Mouse (Mus musculus) limb, embryonic 14.5 days (tissue): ENCODE measurements around the gene Xpo6. TPM values are rescaled to one million over a fixed set of nuclear protein-coding genes. Genes with fewer than 3 reads are reported as not detected.

Experiments
- ATAC-seq: fragments of 200-750 bp; cut with Nextera tagmentation; 2 replicates; pipeline ENCODE4 v1.8.0; 2017; ENCODE audit warnings: low read depth, moderate number of reproducible peaks, moderate TSS enrichment; ENCODE audit not compliant: low FRiP score
- DNase-seq: peaks from one replicate; pipeline ENCODE4 v3.0.0-alpha.2; 2015; ENCODE audit warnings: low spot score
- H3K27ac ChIP-seq: fragments of 300-500 bp; sonication (generic); replicated peaks from 2 replicates; pipeline ENCODE4 v1.5.1; 2014; ENCODE audit warnings: low read depth, mild to moderate bottlenecking, low read length, moderate library complexity, mixed read lengths
- H3K27me3 ChIP-seq: fragments of 300-500 bp; sonication (generic); 2 replicates; pipeline ENCODE4 v1.6.1; 2014; ENCODE audit warnings: low read length, mixed read lengths; ENCODE audit not compliant: control insufficient read depth, insufficient read depth
- H3K36me3 ChIP-seq: fragments of 300-500 bp; sonication (generic); 2 replicates; pipeline ENCODE4 v1.6.1; 2014; ENCODE audit warnings: mild to moderate bottlenecking, low read length, moderate library complexity, mixed read lengths; ENCODE audit not compliant: control insufficient read depth, insufficient read depth
- H3K4me1 ChIP-seq: fragments of 300-500 bp; sonication (generic); 2 replicates; pipeline ENCODE4 v1.6.1; 2014; ENCODE audit warnings: antibody characterized with exemption, low read length, mixed read lengths; ENCODE audit not compliant: control insufficient read depth, insufficient read depth
- H3K4me2 ChIP-seq: fragments of 300-500 bp; sonication (generic); replicated peaks from 2 replicates; pipeline ENCODE4 v1.6.1; 2014; ENCODE audit warnings: low read depth, mild to moderate bottlenecking, low read length, moderate library complexity; ENCODE audit not compliant: severe bottlenecking
- H3K4me3 ChIP-seq: fragments of 300-500 bp; sonication (generic); replicated peaks from 2 replicates; pipeline ENCODE4 v1.5.1; 2014; ENCODE audit warnings: low read length
- H3K9ac ChIP-seq: fragments of 300-500 bp; sonication (generic); 2 replicates; pipeline ENCODE4 v1.6.1; 2014; ENCODE audit warnings: mild to moderate bottlenecking, low read depth, low read length, moderate library complexity; ENCODE audit not compliant: severe bottlenecking
- H3K9me3 ChIP-seq: fragments of 300-500 bp; sonication (generic); 2 replicates; pipeline ENCODE4 v1.6.1; 2016; ENCODE audit warnings: low read length; ENCODE audit not compliant: control insufficient read depth
- POLR2A ChIP-seq: fragments of 200-500 bp; IDR thresholded peaks from 2 replicates; pipeline ENCODE4 v1.8.0; 2012; ENCODE audit warnings: inconsistent platforms, mild to moderate bottlenecking, moderate library complexity, borderline replicate concordance; ENCODE audit not compliant: insufficient read depth, insufficient read length; ENCODE audit errors: extremely low read depth
- WGBS: fragments of 180-500 bp; shearing (Covaris S2); extraction: QIAGEN DNeasy Blood & Tissue Kit; methylation state at CpG from one replicate; pipeline ENCODE4 v1.1.7; 2014; 5-methylcytosine and 5-hydroxymethylcytosine counted together
- polyA plus RNA-seq, 2 experiments: library from polyadenylated mRNA; depleted of rRNA in 1 of 2; stranded (reverse) in 1 of 2; unstranded in 1 of 2; fragments of >200 nt; fragmentation: Nextera tagmentation in 1 of 2; extraction: Ambion mirVana in 1 of 2; gene quantifications; 2 replicates each; pipeline versions ENCODE4 v1.2.1 to v1.2.3; 2012 to 2014

Gene Xpo6
- polyA plus RNA-seq, 2 experiments = 63.2 to 202 TPM

DNA sequence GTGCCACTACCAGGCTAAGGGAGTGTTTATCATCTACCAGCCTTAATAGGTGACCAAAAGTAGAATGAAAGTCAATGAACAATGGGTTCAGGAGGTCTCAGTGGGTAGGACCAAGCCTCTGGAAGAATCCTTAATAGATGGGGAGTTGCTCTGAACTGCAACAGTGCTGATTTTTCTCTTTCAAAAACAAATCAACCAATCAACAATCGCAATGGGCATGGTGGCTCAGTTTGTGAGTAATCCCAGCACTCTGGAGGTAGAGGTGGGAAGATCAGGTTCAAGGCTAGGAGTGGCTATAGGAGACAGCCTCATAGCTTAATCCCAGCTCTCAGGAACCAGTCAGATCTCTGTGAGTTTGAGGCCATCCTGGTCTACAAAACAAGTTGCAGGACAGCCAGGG, 18.0 kb upstream of the Xpo6 start:
- 84% methylated on average over 1 of the region's 1 CpGs for WGBS
- H3K27ac ChIP-seq = no peak overlapping the region
- ATAC-seq (no peak), DNase-seq (no peak)
- no peaks in the 10 kb centered on the region for H3K9me3 ChIP-seq
- no peak overlapping the region for H3K4me2 ChIP-seq
- H3K4me3 ChIP-seq = no peak overlapping the region
- H3K27me3 ChIP-seq = no peaks in the 10 kb centered on the region
- H3K9ac ChIP-seq = no peak overlapping the region
- no peak for TF ChIP-seq POLR2A
- H3K36me3 ChIP-seq = no peaks in the 10 kb centered on the region
- H3K4me1 ChIP-seq = no peaks in the 10 kb centered on the region

DNA sequence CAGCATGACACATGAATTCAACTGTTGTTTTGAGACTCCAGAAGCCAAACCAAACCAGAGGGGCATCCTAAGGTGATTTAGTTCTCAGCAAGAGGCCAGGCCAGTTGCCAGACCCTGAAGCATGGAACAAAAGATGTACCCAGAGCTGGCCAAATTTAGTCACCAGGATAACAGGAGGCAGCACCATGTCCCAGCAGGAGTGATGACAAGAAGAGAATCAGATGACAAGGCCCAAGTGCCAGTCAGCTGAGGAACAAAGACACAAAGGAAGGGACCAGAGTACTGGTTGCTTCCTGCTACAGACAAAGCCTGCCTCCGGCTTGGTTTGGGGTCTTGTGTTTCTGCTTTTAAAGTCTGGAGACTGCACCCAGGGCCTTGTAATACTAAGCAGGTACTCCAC, 16.6 kb upstream of the Xpo6 start:
- H3K27ac ChIP-seq = no peak overlapping the region
- 100% methylated on average over 1 of the region's 1 CpGs for WGBS
- no peak overlapping the region for H3K4me2 ChIP-seq
- H3K27me3 ChIP-seq = no peaks in the 10 kb centered on the region
- no peaks in the 10 kb centered on the region for H3K9me3 ChIP-seq
- TF ChIP-seq POLR2A = no peak
- ATAC-seq (no peak), DNase-seq (no peak)
- no peaks in the 10 kb centered on the region for H3K36me3 ChIP-seq
- no peak overlapping the region for H3K4me3 ChIP-seq
- H3K9ac ChIP-seq = no peak overlapping the region
- H3K4me1 ChIP-seq = no peaks in the 10 kb centered on the region

DNA sequence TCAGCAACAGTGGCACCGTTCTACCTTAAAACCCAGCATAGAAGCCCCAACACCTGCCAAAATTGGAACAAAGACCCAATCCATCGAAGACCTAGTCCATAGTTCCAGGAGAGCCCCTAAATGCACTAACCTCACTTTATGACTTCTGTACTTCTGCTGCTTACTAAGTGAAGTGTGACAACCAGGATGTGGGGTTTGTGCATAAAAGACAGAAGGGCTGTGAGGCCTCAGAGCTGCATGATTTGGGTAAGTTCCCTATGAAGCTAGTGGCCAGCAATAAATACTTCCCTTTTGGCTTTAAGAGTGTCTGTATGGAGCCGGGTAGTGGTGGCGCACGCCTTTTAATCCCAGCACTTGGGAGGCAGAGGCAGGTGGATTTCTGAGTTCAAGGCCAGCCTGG, 10.6 kb upstream of the Xpo6 start:
- H3K27ac ChIP-seq = no peak overlapping the region
- H3K4me1 ChIP-seq = no peaks in the 10 kb centered on the region
- H3K4me2 ChIP-seq = no peak overlapping the region
- WGBS = 85% methylated on average over 5 of the region's 5 CpGs
- DNase-seq = no peak
- no peak for TF ChIP-seq POLR2A
- no peak overlapping the region for H3K4me3 ChIP-seq
- ATAC-seq = no peak
- no peaks in the 10 kb centered on the region for H3K36me3 ChIP-seq
- no peak overlapping the region for H3K9ac ChIP-seq
- H3K27me3 ChIP-seq = no peaks in the 10 kb centered on the region
- H3K9me3 ChIP-seq = no peaks in the 10 kb centered on the region

DNA sequence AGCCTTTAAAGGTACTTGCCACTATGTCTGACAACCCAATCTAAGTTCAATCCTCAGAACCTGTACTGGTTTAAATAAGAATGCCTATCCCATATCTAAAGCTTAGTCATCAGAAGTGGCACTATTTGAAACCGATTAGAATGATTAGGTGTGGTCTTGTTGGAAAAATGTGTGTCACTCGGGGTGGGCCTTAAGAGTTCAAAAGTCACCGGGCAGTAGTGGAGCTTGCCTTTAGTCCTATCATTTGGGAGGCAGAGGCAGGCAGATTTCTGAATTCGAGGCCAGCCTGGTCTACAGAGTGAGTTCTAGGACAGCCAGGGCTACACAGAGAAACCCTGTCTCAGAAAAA, 670 bp upstream of the Xpo6 start:
- DNase-seq (no peak), ATAC-seq (no peak)
- Histone ChIP-seq H3K4me2 (peak overlapping the region; percentile 79), H3K9ac (no peak overlapping the region), H3K27ac (no peak overlapping the region), H3K4me3 (peak overlapping the region; percentile 96), H3K36me3 (no peaks in the 10 kb centered on the region), H3K4me1 (peaks cover 9% of the 10 kb centered on the region; the same call in 1 of the 2 replicates), H3K9me3 (no peaks in the 10 kb centered on the region), H3K27me3 (no peaks in the 10 kb centered on the region)
- 96% methylated on average over 4 of the region's 4 CpGs for WGBS
- TF ChIP-seq POLR2A = no peak

DNA sequence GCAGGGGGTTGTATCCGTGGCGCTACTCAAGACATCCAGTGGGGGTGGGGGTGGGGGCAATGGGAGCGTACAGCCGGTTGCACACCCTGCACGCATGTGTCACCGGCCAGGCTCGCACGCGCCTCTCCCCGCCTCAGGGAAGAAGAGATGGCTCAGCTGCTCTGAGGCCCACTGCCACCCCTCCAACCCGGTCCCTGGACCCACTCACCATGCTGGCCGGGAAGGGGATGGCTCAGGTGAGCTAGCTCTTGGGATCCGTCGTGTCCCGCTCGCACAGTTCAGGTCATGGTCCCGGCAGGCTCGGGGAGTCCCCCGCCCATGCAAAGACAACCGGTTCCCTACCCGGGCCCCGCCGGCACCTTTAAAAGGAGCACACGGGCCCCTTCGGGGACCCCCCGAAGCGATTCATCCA, 604 bp downstream of the Xpo6 start:
- Histone ChIP-seq H3K4me3 (peak overlapping the region; percentile 96), H3K4me2 (peak overlapping the region; percentile 79), H3K27ac (peak overlapping the region; percentile 87), H3K9me3 (no peaks in the 10 kb centered on the region), H3K9ac (peak overlapping the region; percentile 97), H3K36me3 (no peaks in the 10 kb centered on the region), H3K27me3 (no peaks in the 10 kb centered on the region), H3K4me1 (peaks cover 9% of the 10 kb centered on the region; the same call in 1 of the 2 replicates)
- DNase-seq (peak; percentile 12), ATAC-seq (peak; percentile 38)
- under 1% methylated on average over 26 of the region's 27 CpGs for WGBS
- TF ChIP-seq POLR2A = no peak

DNA sequence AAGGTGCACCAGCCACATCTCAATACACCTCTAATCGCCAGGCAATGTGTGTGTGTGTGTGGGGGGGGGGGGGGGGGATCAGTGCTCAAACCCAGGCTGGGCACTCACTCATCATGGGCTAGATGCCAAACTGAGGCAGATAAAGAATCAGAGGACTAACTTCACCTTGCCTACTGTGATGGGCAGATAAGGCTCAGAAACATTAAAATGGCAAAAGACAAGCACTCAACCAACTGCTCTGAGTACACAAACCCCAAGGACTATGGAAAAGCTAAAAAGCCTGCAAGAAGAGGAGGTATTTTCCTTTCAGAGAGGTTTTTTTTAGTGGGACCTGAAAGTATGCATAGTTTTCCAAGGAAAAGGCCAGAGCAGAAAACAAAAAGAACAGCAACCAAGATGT, 1.4 kb downstream of the Xpo6 start:
- H3K27ac ChIP-seq = no peak overlapping the region
- H3K9ac ChIP-seq = peak overlapping the region; percentile 97
- no peak for TF ChIP-seq POLR2A
- H3K36me3 ChIP-seq = peaks cover 2% of the 10 kb centered on the region; the same call in 1 of the 2 replicates
- H3K4me1 ChIP-seq = peaks cover 9% of the 10 kb centered on the region; the same call in 1 of the 2 replicates
- WGBS = 33% methylated on average over 1 of the region's 1 CpGs
- peak overlapping the region; percentile 96 for H3K4me3 ChIP-seq
- no peak for ATAC-seq
- peak overlapping the region; percentile 79 for H3K4me2 ChIP-seq
- H3K27me3 ChIP-seq = no peaks in the 10 kb centered on the region
- H3K9me3 ChIP-seq = no peaks in the 10 kb centered on the region
- DNase-seq = no peak
